Mouse (Mus musculus): ENCODE data around the gene Abat. TPM values are rescaled to one million over a fixed set of nuclear protein-coding genes. Genes with fewer than 3 reads are reported as not detected.

Abat gene
- polyA plus RNA-seq, 1 experiment from 2014 or later, result 41.6 TPM

DNA sequence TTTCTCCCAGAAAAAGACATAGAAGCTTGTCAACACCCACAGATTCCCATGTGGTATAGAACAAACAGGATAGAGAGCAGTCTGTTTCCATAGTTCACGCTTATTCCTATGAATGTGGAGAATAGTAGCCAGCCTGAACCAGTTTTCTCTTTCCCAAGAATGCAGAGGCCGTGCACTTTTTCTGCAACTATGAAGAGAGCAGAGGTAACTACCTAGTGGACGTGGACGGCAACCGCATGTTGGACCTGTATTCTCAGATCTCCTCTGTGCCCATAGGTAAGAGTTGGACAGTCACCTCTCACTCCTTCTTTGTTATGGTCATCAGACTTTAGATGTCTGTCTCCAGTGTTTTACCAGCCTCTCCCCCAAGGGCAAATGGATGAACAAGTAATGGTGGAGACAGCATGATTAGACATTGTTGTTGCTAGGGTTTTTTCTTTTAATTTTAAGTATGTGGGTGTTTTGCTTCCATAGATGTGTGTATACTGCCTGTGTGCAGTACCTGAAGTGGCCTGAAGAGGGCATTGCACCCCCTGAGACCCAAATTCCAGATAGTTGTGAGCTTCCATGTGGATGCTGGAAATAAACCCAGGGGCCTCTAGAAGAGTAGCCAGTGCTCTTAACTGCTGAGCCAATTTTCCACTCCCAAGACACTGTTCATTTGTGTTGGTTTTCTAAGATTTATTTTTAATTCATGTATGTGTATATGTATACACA lies 69.5 kb downstream of the Abat start:
- WGBS, result 97% methylated on average over 5 of the region's 5 CpGs
- ATAC-seq (replicated peaks; ENCODE audit: low FRiP score, low TSS enrichment, low read depth), result no peak

DNA sequence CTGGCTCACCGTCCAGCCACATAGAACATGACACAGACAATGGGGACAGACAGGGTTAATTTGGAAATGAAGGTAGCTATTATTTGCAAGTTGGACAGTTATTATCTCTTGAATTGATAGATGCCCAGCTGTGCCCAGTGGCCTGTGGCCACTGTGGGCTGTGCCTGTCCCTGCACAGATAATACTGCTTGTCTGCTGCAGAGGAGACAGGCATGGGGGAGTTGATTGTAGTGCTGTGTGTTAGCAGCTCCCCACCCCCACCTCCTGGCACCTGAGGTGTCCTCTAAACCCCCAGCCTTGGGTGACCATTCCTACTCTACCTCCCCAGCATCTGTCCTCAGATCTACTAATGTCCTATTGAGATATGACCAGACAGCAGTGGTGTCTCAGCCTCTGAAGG lies 71.0 kb downstream of the Abat start:
- Histone ChIP-seq H3K4me1 (replicated peaks; ENCODE audit: control insufficient read depth, insufficient read depth, low read length) (no peaks in the 10 kb centered on the region), H3K27ac (ENCODE audit: low read depth) (no peak overlapping the region), H3K9me3 (ENCODE audit: control insufficient read depth, low read length) (0 out of 2 replicates have a peak, but pooled peaks cover 3% of the 10 kb centered on the region), H3K27me3 (replicated peaks; ENCODE audit: control insufficient read depth, insufficient read depth, low read length) (no peaks in the 10 kb centered on the region), H3K9ac (ENCODE audit: low read length) (no peak overlapping the region), H3K36me3 (ENCODE audit: control insufficient read depth, insufficient read depth, low read length) (peaks cover 47% of the 10 kb centered on the region), H3K4me2 (ENCODE audit: low read length) (no peak overlapping the region), H3K4me3 (ENCODE audit: low read depth, low read length) (no peak overlapping the region)
- ATAC-seq (replicated peaks; ENCODE audit: low FRiP score, low TSS enrichment, low read depth), result no peak
- WGBS, result 95% methylated on average over 1 of the region's 1 CpGs
- DNase-seq (ENCODE audit: low spot score), result no peak

More for the DNA sequence above, 69.5 kb downstream of the Abat start:
- DNase-seq (ENCODE audit: low spot score), result no peak
- H3K36me3 ChIP-seq (ENCODE audit: control insufficient read depth, insufficient read depth, low read length), result peaks cover 44% of the 10 kb centered on the region
- no peaks in the 10 kb centered on the region for H3K4me1 ChIP-seq (replicated peaks; ENCODE audit: control insufficient read depth, insufficient read depth, low read length)
- H3K27me3 ChIP-seq (replicated peaks; ENCODE audit: control insufficient read depth, insufficient read depth, low read length), result no peaks in the 10 kb centered on the region
- H3K9ac ChIP-seq (ENCODE audit: low read length), result no peak overlapping the region
- H3K9me3 ChIP-seq (ENCODE audit: control insufficient read depth, low read length), result 0 out of 2 replicates have a peak, but pooled peaks cover 3% of the 10 kb centered on the region
- no peak overlapping the region for H3K4me3 ChIP-seq (ENCODE audit: low read depth, low read length)
- no peak overlapping the region for H3K27ac ChIP-seq (ENCODE audit: low read depth)
- H3K4me2 ChIP-seq (ENCODE audit: low read length), result no peak overlapping the region

DNA sequence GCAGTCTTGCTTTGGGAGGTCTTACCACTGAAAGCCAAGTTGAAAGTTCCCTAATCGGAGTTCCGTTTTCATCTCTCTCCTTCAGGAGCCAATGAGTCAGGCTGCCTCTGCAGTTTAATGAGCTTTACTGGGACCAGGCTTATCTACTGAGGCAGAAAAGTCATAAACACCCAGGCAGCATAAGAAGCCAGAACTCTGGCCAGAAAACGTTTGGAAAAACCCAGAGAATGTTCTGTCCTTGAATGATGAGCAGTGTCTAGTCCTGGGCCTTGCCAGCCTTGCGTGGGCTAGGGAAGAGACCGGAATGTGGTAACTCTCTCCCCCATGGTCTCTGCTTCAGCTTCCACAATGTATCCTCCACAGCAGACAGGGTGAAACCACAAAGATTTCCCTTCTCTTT lies 71.8 kb downstream of the Abat start:
- Histone ChIP-seq H3K4me3 (ENCODE audit: low read depth, low read length) (no peak overlapping the region), H3K36me3 (ENCODE audit: control insufficient read depth, insufficient read depth, low read length) (peaks cover 52% of the 10 kb centered on the region), H3K27ac (ENCODE audit: low read depth) (no peak overlapping the region), H3K9ac (ENCODE audit: low read length) (no peak overlapping the region), H3K9me3 (ENCODE audit: control insufficient read depth, low read length) (0 out of 2 replicates have a peak, but pooled peaks cover 3% of the 10 kb centered on the region), H3K4me2 (ENCODE audit: low read length) (no peak overlapping the region), H3K27me3 (replicated peaks; ENCODE audit: control insufficient read depth, insufficient read depth, low read length) (no peaks in the 10 kb centered on the region), H3K4me1 (replicated peaks; ENCODE audit: control insufficient read depth, insufficient read depth, low read length) (no peaks in the 10 kb centered on the region)
- ATAC-seq (replicated peaks; ENCODE audit: low FRiP score, low TSS enrichment, low read depth) (no peak), DNase-seq (ENCODE audit: low spot score) (no peak)
- 70% methylated on average over 5 of the region's 5 CpGs for WGBS

DNA sequence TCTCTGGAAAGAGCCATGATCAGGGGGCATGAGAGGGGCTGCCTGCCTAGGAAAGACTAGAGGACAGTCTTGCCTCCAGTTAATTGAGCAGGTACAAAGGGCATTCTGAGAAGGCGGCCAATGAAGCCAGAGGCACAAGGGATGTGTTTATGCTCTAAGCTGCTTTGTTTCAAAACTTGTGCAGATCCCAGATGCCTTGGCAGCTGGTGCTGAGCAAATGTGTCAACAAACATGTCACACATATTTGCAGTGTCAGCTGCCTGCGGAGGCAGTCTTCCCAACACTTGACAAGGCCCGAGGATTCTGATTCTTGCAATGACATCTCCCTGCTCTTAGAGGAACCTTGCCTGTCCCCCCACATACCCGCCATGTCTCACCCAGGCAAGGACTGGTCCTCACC lies 82.2 kb downstream of the Abat start:
- H3K4me2 ChIP-seq (ENCODE audit: low read length), result no peak overlapping the region
- ATAC-seq (replicated peaks; ENCODE audit: low FRiP score, low TSS enrichment, low read depth), result no peak
- H3K9ac ChIP-seq (ENCODE audit: low read length), result no peak overlapping the region
- DNase-seq (ENCODE audit: low spot score), result no peak
- no peaks in the 10 kb centered on the region for H3K27me3 ChIP-seq (replicated peaks; ENCODE audit: control insufficient read depth, insufficient read depth, low read length)
- H3K4me1 ChIP-seq (replicated peaks; ENCODE audit: control insufficient read depth, insufficient read depth, low read length), result no peaks in the 10 kb centered on the region
- no peak overlapping the region for H3K4me3 ChIP-seq (ENCODE audit: low read depth, low read length)
- H3K27ac ChIP-seq (ENCODE audit: low read depth), result no peak overlapping the region
- H3K9me3 ChIP-seq (ENCODE audit: control insufficient read depth, low read length), result no peaks in the 10 kb centered on the region
- WGBS, result 62% methylated on average over 4 of the region's 4 CpGs
- H3K36me3 ChIP-seq (ENCODE audit: control insufficient read depth, insufficient read depth, low read length), result no peaks in the 10 kb centered on the region

DNA sequence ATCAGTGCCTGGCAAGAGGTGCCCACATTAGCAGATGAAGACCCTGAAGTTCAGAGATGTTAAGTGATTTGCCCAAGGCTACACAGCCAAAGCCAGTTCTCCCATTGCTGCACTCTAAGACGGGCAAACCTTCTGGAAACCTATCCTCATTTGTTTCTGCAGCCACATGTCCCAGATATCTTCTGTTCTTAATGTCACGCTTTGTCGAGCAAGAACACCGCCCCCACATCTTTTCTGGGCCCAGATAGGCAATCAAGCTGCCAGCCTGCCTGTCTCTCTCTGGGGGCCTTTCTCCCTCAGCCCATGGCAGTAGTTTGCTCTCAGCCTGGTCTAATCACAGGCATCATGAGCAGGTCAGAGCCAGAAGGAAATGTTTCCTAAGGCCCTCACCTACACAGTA lies 83.1 kb downstream of the Abat start:
- H3K4me3 ChIP-seq (ENCODE audit: low read depth, low read length), result no peak overlapping the region
- no peaks in the 10 kb centered on the region for H3K4me1 ChIP-seq (replicated peaks; ENCODE audit: control insufficient read depth, insufficient read depth, low read length)
- no peak overlapping the region for H3K9ac ChIP-seq (ENCODE audit: low read length)
- ATAC-seq (replicated peaks; ENCODE audit: low FRiP score, low TSS enrichment, low read depth) (no peak), DNase-seq (ENCODE audit: low spot score) (no peak)
- H3K27ac ChIP-seq (ENCODE audit: low read depth), result no peak overlapping the region
- H3K9me3 ChIP-seq (ENCODE audit: control insufficient read depth, low read length), result no peaks in the 10 kb centered on the region
- no peaks in the 10 kb centered on the region for H3K27me3 ChIP-seq (replicated peaks; ENCODE audit: control insufficient read depth, insufficient read depth, low read length)
- WGBS, result 90% methylated on average over 4 of the region's 4 CpGs
- no peaks in the 10 kb centered on the region for H3K36me3 ChIP-seq (ENCODE audit: control insufficient read depth, insufficient read depth, low read length)
- no peak overlapping the region for H3K4me2 ChIP-seq (ENCODE audit: low read length)

DNA sequence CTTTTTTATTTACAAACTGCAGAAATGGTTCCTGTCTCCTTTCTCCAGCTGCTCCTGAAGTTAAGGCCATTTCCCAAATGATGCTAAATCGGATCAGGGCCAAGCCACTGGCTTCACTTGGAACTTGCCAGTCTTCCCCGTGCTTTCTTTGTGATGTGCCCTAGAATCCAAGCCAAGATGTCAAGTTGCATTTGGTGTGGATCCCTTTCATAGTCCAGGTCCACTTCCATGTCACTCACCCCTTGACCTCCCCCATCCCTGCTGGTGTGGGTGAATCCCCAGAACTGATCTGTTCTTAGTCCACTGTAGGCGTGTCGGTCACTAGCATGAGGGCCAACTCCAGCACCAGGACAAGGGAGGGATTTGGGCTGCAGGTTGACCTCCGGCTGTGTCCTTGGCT lies 84.3 kb downstream of the Abat start:
- DNase-seq (ENCODE audit: low spot score) (no peak), ATAC-seq (replicated peaks; ENCODE audit: low FRiP score, low TSS enrichment, low read depth) (no peak)
- WGBS, result 82% methylated on average over 5 of the region's 5 CpGs
- H3K9ac ChIP-seq (ENCODE audit: low read length), result no peak overlapping the region
- H3K4me1 ChIP-seq (replicated peaks; ENCODE audit: control insufficient read depth, insufficient read depth, low read length), result no peaks in the 10 kb centered on the region
- H3K27me3 ChIP-seq (replicated peaks; ENCODE audit: control insufficient read depth, insufficient read depth, low read length), result no peaks in the 10 kb centered on the region
- no peaks in the 10 kb centered on the region for H3K9me3 ChIP-seq (ENCODE audit: control insufficient read depth, low read length)
- H3K27ac ChIP-seq (ENCODE audit: low read depth), result no peak overlapping the region
- peaks cover 5% of the 10 kb centered on the region; the same call in 1 of the 2 replicates for H3K36me3 ChIP-seq (ENCODE audit: control insufficient read depth, insufficient read depth, low read length)
- no peak overlapping the region for H3K4me2 ChIP-seq (ENCODE audit: low read length)
- H3K4me3 ChIP-seq (ENCODE audit: low read depth, low read length), result no peak overlapping the region

DNA sequence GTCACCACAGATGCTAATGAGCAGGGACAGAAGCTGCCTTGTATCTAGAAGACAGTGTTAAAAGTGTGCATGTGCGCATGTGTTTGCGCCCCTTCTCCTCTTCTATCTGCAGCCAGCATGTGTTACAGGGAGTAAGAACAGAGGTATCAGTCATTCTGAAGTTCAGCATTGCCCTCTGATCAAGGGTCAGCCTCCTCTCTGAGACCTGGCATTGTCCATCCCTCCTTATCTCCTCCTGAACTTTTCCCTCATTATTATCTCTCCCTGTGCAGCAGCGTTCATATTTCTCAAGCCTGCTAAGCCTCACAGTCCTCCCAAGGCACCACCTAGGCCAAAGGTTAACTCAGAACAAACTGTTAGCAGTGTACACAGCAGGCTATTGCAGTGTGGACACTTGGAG lies 90.6 kb downstream of the Abat start:
- DNase-seq (ENCODE audit: low spot score) (no peak), ATAC-seq (replicated peaks; ENCODE audit: low FRiP score, low TSS enrichment, low read depth) (peak; percentile 74)
- H3K36me3 ChIP-seq (ENCODE audit: control insufficient read depth, insufficient read depth, low read length), result peaks cover 6% of the 10 kb centered on the region
- H3K9me3 ChIP-seq (ENCODE audit: control insufficient read depth, low read length), result no peaks in the 10 kb centered on the region
- H3K9ac ChIP-seq (ENCODE audit: low read length), result no peak overlapping the region
- H3K27me3 ChIP-seq (replicated peaks; ENCODE audit: control insufficient read depth, insufficient read depth, low read length), result no peaks in the 10 kb centered on the region
- no peak overlapping the region for H3K4me2 ChIP-seq (ENCODE audit: low read length)
- H3K27ac ChIP-seq (ENCODE audit: low read depth), result 0 out of 2 replicates have a peak overlapping the region, but pooled peaks have one; percentile 33
- no peak overlapping the region for H3K4me3 ChIP-seq (ENCODE audit: low read depth, low read length)
- no peaks in the 10 kb centered on the region for H3K4me1 ChIP-seq (replicated peaks; ENCODE audit: control insufficient read depth, insufficient read depth, low read length)
- 69% methylated on average over 3 of the region's 3 CpGs for WGBS

DNA sequence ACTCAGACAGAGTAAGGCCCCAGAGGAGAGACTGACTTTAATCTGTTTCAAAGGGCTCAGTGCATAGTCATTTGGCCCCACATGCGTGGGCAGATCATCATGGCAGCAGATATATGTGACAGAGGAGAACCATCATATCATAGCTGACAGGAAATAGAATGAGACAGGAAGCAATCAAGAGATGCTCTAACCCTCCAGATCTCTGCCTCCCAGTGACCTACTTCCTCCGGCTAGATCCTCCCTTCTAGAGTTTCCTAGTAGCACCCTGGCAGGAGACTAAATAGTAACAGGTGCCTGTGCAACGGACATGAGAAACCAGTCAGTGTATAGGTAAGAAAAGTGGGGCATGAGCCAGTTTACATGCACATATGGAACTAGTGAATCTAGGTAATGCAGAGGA lies 97.2 kb downstream of the Abat start:
- Histone ChIP-seq H3K9ac (ENCODE audit: low read length) (no peak overlapping the region), H3K9me3 (ENCODE audit: control insufficient read depth, low read length) (no peaks in the 10 kb centered on the region), H3K4me2 (ENCODE audit: low read length) (no peak overlapping the region), H3K4me3 (ENCODE audit: low read depth, low read length) (no peak overlapping the region), H3K36me3 (ENCODE audit: control insufficient read depth, insufficient read depth, low read length) (peaks cover 15% of the 10 kb centered on the region), H3K4me1 (replicated peaks; ENCODE audit: control insufficient read depth, insufficient read depth, low read length) (no peaks in the 10 kb centered on the region), H3K27me3 (replicated peaks; ENCODE audit: control insufficient read depth, insufficient read depth, low read length) (no peaks in the 10 kb centered on the region), H3K27ac (ENCODE audit: low read depth) (no peak overlapping the region)
- 82% methylated on average over 3 of the region's 3 CpGs for WGBS
- DNase-seq (ENCODE audit: low spot score) (no peak), ATAC-seq (replicated peaks; ENCODE audit: low FRiP score, low TSS enrichment, low read depth) (no peak)

Data from intestine, embryonic 14.5 days (tissue).